Mouse (Mus musculus): ENCODE measurements around the gene Mta3. TPM values are rescaled to one million over a fixed set of nuclear protein-coding genes. Genes with fewer than 3 reads are reported as not detected.

Gene Mta3
- polyA plus RNA-seq, 1 experiment, result 31.3 TPM

DNA sequence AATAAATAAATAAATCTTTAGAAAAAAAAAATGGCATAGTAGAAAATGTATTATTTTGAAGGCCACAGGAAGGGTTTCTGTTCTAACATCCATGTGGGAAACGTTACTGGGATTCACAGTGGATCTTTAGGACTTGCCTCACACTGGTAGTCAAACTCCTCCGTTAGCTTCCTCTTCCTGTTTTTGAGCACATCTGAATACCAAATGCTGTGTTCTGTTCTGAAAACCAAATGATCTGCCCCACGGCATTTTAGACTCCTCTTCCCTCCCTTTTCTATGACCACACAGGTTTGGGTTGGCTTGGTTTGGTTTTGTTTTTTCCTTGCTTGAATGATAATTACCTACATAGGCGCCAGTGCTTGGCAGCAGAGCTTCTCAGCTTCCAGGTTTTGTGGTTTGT, 58.6 kb downstream of the Mta3 start:
- Histone ChIP-seq H3K4me3 (ENCODE audit: insufficient read depth, low read depth, low read length) (no peak overlapping the region), H3K27ac (replicated peaks; ENCODE audit: low read depth, low read length) (no peak overlapping the region), H3K4me1 (ENCODE audit: control insufficient read depth, insufficient read depth, insufficient read length, low read length) (no peaks in the 10 kb centered on the region)

- H3K27ac ChIP-seq (replicated peaks; ENCODE audit: low read depth, low read length), result no peak overlapping the region
- H3K4me1 ChIP-seq (ENCODE audit: control insufficient read depth, insufficient read depth, insufficient read length, low read length), result no peaks in the 10 kb centered on the region
- no peak overlapping the region for H3K4me3 ChIP-seq (ENCODE audit: insufficient read depth, low read depth, low read length)
Measured at GRCm38 (mm10) chr17:83767064-83767463, 61.1 kb downstream of the Mta3 start.

DNA sequence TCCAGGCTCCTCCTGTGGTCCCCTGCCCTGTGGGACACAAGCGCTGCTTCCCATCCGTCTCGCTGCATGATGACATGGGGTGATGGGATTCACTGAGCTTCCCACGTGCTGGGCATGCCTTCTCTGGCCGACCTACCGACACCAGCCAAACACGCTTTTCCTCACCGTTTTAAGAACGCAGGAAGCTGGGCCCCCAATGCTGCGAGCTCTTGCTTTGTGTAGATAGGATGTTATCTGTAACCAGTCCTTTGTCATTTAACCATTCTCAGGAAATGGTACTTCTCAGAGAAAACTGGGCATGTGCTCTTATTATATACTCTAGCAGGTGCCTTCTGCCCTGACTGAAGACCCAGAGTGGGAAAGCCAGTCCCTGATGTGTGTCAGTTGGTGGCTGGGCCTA, 62.3 kb downstream of the Mta3 start:
- no peaks in the 10 kb centered on the region for H3K4me1 ChIP-seq (ENCODE audit: control insufficient read depth, insufficient read depth, insufficient read length, low read length)
- H3K4me3 ChIP-seq (ENCODE audit: insufficient read depth, low read depth, low read length), result no peak overlapping the region
- no peak overlapping the region for H3K27ac ChIP-seq (replicated peaks; ENCODE audit: low read depth, low read length)

- Histone ChIP-seq H3K4me3 (ENCODE audit: insufficient read depth, low read depth, low read length) (no peak overlapping the region), H3K4me1 (ENCODE audit: control insufficient read depth, insufficient read depth, insufficient read length, low read length) (no peaks in the 10 kb centered on the region), H3K27ac (replicated peaks; ENCODE audit: low read depth, low read length) (no peak overlapping the region)
Measured at GRCm38 (mm10) chr17:83770371-83770770, 64.4 kb downstream of the Mta3 start.

- H3K27ac ChIP-seq (replicated peaks; ENCODE audit: low read depth, low read length), result no peak overlapping the region
- no peak overlapping the region for H3K4me3 ChIP-seq (ENCODE audit: insufficient read depth, low read depth, low read length)
- no peaks in the 10 kb centered on the region for H3K4me1 ChIP-seq (ENCODE audit: control insufficient read depth, insufficient read depth, insufficient read length, low read length)
Measured at GRCm38 (mm10) chr17:83770931-83771330, 65.0 kb downstream of the Mta3 start.

GRCm38 (mm10) chr17:83772110-83772509, 66.1 kb downstream of the Mta3 start:
- no peak overlapping the region for H3K27ac ChIP-seq (replicated peaks; ENCODE audit: low read depth, low read length)
- H3K4me1 ChIP-seq (ENCODE audit: control insufficient read depth, insufficient read depth, insufficient read length, low read length), result no peaks in the 10 kb centered on the region
- no peak overlapping the region for H3K4me3 ChIP-seq (ENCODE audit: insufficient read depth, low read depth, low read length)

- H3K27ac ChIP-seq (replicated peaks; ENCODE audit: low read depth, low read length), result no peak overlapping the region
- no peak overlapping the region for H3K4me3 ChIP-seq (ENCODE audit: insufficient read depth, low read depth, low read length)
- H3K4me1 ChIP-seq (ENCODE audit: control insufficient read depth, insufficient read depth, insufficient read length, low read length), result no peaks in the 10 kb centered on the region
Measured at GRCm38 (mm10) chr17:83772711-83773110, 66.7 kb downstream of the Mta3 start.

- H3K4me1 ChIP-seq (ENCODE audit: control insufficient read depth, insufficient read depth, insufficient read length, low read length), result no peaks in the 10 kb centered on the region
- no peak overlapping the region for H3K27ac ChIP-seq (replicated peaks; ENCODE audit: low read depth, low read length)
Measured at GRCm38 (mm10) chr17:83776965-83777364, 71.0 kb downstream of the Mta3 start.

DNA sequence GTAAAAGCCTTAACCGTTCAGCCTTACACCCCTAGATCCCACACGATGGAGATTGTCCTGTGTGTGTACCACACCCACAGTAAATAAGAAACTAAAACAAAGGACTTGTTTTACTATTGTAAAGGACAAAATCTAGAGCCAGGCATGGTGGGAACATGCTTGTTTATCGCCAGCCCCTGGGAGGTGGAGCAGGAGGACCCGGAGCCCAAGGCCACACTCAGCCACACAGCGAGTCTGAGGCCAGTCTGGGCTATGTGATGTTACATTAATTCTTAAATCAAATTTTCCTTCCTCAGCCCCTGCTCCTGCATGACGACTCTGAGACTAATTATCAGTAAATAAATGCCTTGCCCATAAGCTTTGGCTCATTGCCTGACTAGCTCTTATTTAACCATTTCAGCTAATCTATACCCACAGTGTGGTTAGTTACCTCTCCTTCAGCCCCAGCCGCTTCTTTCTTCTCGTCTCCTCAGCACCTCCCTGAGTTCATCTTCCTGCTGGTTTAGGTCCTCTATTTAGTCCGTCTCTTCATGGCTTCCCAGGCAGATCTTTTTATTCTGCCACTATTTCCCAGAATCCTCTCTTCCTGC, 71.6 kb downstream of the Mta3 start:
- Histone ChIP-seq H3K4me1 (ENCODE audit: control insufficient read depth, insufficient read depth, insufficient read length, low read length) (no peaks in the 10 kb centered on the region), H3K4me3 (ENCODE audit: insufficient read depth, low read depth, low read length) (no peak overlapping the region), H3K27ac (replicated peaks; ENCODE audit: low read depth, low read length) (no peak overlapping the region)

More at GRCm38 (mm10) chr17:83776965-83777364, 71.0 kb downstream of the Mta3 start:
- H3K4me3 ChIP-seq (ENCODE audit: insufficient read depth, low read depth, low read length), result no peak overlapping the region

DNA sequence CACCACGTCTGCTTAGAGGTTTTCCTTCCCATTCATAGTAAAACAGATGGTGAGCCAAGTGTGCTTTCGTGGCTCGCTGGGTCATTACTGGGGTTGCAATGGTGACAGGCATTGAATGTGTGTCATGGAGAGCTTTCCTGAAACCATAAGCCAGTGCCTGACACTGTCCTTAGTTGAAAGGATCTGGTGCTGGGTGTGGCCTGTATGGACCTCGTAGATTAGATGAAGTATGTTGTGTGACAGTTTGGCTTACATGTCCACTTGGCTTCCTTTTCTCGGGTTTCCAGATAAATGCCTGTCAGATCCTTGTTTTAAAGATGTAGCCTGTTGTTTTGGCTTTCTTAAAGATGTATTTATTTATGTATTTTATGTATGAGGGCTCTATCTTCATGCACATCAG, 74.3 kb downstream of the Mta3 start:
- H3K27ac ChIP-seq (replicated peaks; ENCODE audit: low read depth, low read length), result no peak overlapping the region
- no peak overlapping the region for H3K4me3 ChIP-seq (ENCODE audit: insufficient read depth, low read depth, low read length)
- no peaks in the 10 kb centered on the region for H3K4me1 ChIP-seq (ENCODE audit: control insufficient read depth, insufficient read depth, insufficient read length, low read length)

- Histone ChIP-seq H3K27ac (replicated peaks; ENCODE audit: low read depth, low read length) (no peak overlapping the region), H3K4me1 (ENCODE audit: control insufficient read depth, insufficient read depth, insufficient read length, low read length) (no peaks in the 10 kb centered on the region), H3K4me3 (ENCODE audit: insufficient read depth, low read depth, low read length) (no peak overlapping the region)
Measured at GRCm38 (mm10) chr17:83782740-83783139, 76.8 kb downstream of the Mta3 start.

GRCm38 (mm10) chr17:83786418-83786817, 80.5 kb downstream of the Mta3 start:
- Histone ChIP-seq H3K4me1 (ENCODE audit: control insufficient read depth, insufficient read depth, insufficient read length, low read length) (no peaks in the 10 kb centered on the region), H3K27ac (replicated peaks; ENCODE audit: low read depth, low read length) (no peak overlapping the region)

DNA sequence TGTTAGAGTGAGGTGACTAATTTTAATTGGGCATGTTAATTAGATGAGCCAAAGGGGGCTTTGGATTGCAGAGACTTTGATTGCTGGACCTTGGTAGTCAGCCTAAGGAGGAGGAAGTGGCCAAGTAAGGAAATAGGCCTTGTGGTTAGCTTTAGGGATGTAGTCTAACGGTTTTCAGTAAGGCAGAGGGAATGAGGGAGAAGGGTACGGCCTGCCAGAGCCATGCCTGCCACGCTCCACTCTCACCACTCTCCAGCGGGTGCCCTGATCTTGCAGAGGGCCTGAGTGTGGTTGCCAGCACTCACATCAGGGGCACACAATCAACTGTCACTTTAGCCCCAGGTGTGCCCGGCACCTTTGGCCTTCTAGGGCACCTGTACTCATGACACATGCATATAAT, 84.2 kb downstream of the Mta3 start:
- no peak overlapping the region for H3K4me3 ChIP-seq (ENCODE audit: insufficient read depth, low read depth, low read length)
- no peaks in the 10 kb centered on the region for H3K4me1 ChIP-seq (ENCODE audit: control insufficient read depth, insufficient read depth, insufficient read length, low read length)
- no peak overlapping the region for H3K27ac ChIP-seq (replicated peaks; ENCODE audit: low read depth, low read length)

More at GRCm38 (mm10) chr17:83786418-83786817, 80.5 kb downstream of the Mta3 start:
- H3K4me3 ChIP-seq (ENCODE audit: insufficient read depth, low read depth, low read length), result no peak overlapping the region

GRCm38 (mm10) chr17:83792388-83792787, 86.4 kb downstream of the Mta3 start:
- Histone ChIP-seq H3K4me1 (ENCODE audit: control insufficient read depth, insufficient read depth, insufficient read length, low read length) (no peaks in the 10 kb centered on the region), H3K4me3 (ENCODE audit: insufficient read depth, low read depth, low read length) (no peak overlapping the region), H3K27ac (replicated peaks; ENCODE audit: low read depth, low read length) (no peak overlapping the region)

GRCm38 (mm10) chr17:83795121-83795520, 89.2 kb downstream of the Mta3 start:
- H3K4me1 ChIP-seq (ENCODE audit: control insufficient read depth, insufficient read depth, insufficient read length, low read length), result no peaks in the 10 kb centered on the region
- no peak overlapping the region for H3K27ac ChIP-seq (replicated peaks; ENCODE audit: low read depth, low read length)
- H3K4me3 ChIP-seq (ENCODE audit: insufficient read depth, low read depth, low read length), result no peak overlapping the region

GRCm38 (mm10) chr17:83799506-83800050, 93.6 kb downstream of the Mta3 start:
- no peak overlapping the region for H3K27ac ChIP-seq (replicated peaks; ENCODE audit: low read depth, low read length)
- H3K4me3 ChIP-seq (ENCODE audit: insufficient read depth, low read depth, low read length), result no peak overlapping the region
- H3K4me1 ChIP-seq (ENCODE audit: control insufficient read depth, insufficient read depth, insufficient read length, low read length), result no peaks in the 10 kb centered on the region
